Mouse (Mus musculus) liver, embryonic 12.5 days (tissue): ENCODE results near the gene Acaca. TPM values are rescaled to one million over a fixed set of nuclear protein-coding genes. Genes with fewer than 3 reads are reported as not detected.

Experiments
- ATAC-seq: fragments of 200-750 bp; cut with Nextera tagmentation; 2 replicates; pipeline ENCODE4 v1.8.0; 2017; ENCODE audit warnings: moderate number of reproducible peaks, mild to moderate bottlenecking, moderate library complexity
- H3K27ac ChIP-seq: fragments of 300-500 bp; sonication (generic); 2 replicates; pipeline ENCODE4 v1.5.1; 2016; ENCODE audit warnings: mild to moderate bottlenecking
- H3K27me3 ChIP-seq: fragments of 300-500 bp; sonication (generic); replicated peaks from 2 replicates; pipeline ENCODE4 v1.6.1; 2016; ENCODE audit warnings: mild to moderate bottlenecking, moderate library complexity
- H3K36me3 ChIP-seq: fragments of 300-500 bp; sonication (generic); 2 replicates; pipeline ENCODE4 v1.6.1; 2016; ENCODE audit warnings: mild to moderate bottlenecking, moderate library complexity
- H3K4me1 ChIP-seq: fragments of 300-500 bp; sonication (generic); 2 replicates; pipeline ENCODE4 v1.6.1; 2016
- H3K4me2 ChIP-seq: fragments of 300-500 bp; sonication (generic); 2 replicates; pipeline ENCODE4 v1.6.1; 2016; ENCODE audit warnings: mild to moderate bottlenecking, moderate library complexity
- H3K4me3 ChIP-seq: fragments of 300-500 bp; sonication (generic); 2 replicates; pipeline ENCODE4 v1.5.1; 2016; ENCODE audit warnings: mild to moderate bottlenecking, moderate library complexity
- H3K9ac ChIP-seq: fragments of 300-500 bp; sonication (generic); 2 replicates; pipeline ENCODE4 v1.6.1; 2016; ENCODE audit warnings: mild to moderate bottlenecking, moderate library complexity
- H3K9me3 ChIP-seq: fragments of 300-500 bp; sonication (generic); replicated peaks from 2 replicates; pipeline ENCODE4 v1.6.1; 2016; ENCODE audit warnings: mild to moderate bottlenecking, moderate library complexity
- WGBS: fragments of 180-500 bp; shearing (Covaris S2); methylation state at CpG from one replicate; pipeline ENCODE4 v1.1.7; 2016; ENCODE audit not compliant: insufficient replicate concordance; 5-methylcytosine and 5-hydroxymethylcytosine counted together
- polyA plus RNA-seq: library from polyadenylated mRNA; unstranded; fragments of >200 nt; fragmentation: Nextera tagmentation; extraction: Ambion mirVana; gene quantifications from 2 replicates; pipeline ENCODE4 v1.2.1, GENCODE M21; 2016

Acaca gene
- polyA plus RNA-seq, 1 experiment from 2014 or later: 11.8 TPM

- H3K9me3 ChIP-seq: no peaks in the 10 kb centered on the region
- H3K4me3 ChIP-seq: no peak overlapping the region
- no peak overlapping the region for H3K9ac ChIP-seq
- no peaks in the 10 kb centered on the region for H3K27me3 ChIP-seq
- no peak overlapping the region for H3K27ac ChIP-seq
- H3K4me2 ChIP-seq: no peak overlapping the region
- H3K36me3 ChIP-seq: peaks cover 66% of the 10 kb centered on the region
- 37% methylated on average over 4 of the region's 4 CpGs for WGBS
- peaks cover 7% of the 10 kb centered on the region; the same call in 1 of the 2 replicates for H3K4me1 ChIP-seq
- peak; percentile 70 for ATAC-seq
These were observed 128.7 kb downstream of the Acaca start for GRCm38 (mm10) chr11:84258053-84258710.

- Histone ChIP-seq H3K9me3 (no peaks in the 10 kb centered on the region), H3K27ac (no peak overlapping the region), H3K9ac (no peak overlapping the region), H3K4me3 (no peak overlapping the region), H3K4me2 (no peak overlapping the region), H3K36me3 (peaks cover 84% of the 10 kb centered on the region), H3K27me3 (no peaks in the 10 kb centered on the region), H3K4me1 (no peaks in the 10 kb centered on the region)
- WGBS: 71% methylated on average over 3 of the region's 3 CpGs
- no peak for ATAC-seq
These were observed 135.0 kb downstream of the Acaca start for GRCm38 (mm10) chr11:84264490-84264889.

- no peak overlapping the region for H3K9ac ChIP-seq
- no peak overlapping the region for H3K4me2 ChIP-seq
- no peaks in the 10 kb centered on the region for H3K27me3 ChIP-seq
- no peaks in the 10 kb centered on the region for H3K9me3 ChIP-seq
- peaks cover 80% of the 10 kb centered on the region for H3K36me3 ChIP-seq
- H3K27ac ChIP-seq: no peak overlapping the region
- no peaks in the 10 kb centered on the region for H3K4me1 ChIP-seq
- ATAC-seq: no peak
- no peak overlapping the region for H3K4me3 ChIP-seq
These were observed 138.6 kb downstream of the Acaca start for GRCm38 (mm10) chr11:84268068-84268467.

GRCm38 (mm10) chr11:84270511-84270910 is 141.0 kb downstream of the Acaca start:
- no peaks in the 10 kb centered on the region for H3K27me3 ChIP-seq
- no peak overlapping the region for H3K27ac ChIP-seq
- no peaks in the 10 kb centered on the region for H3K9me3 ChIP-seq
- ATAC-seq: no peak
- WGBS: 80% methylated on average over 3 of the region's 3 CpGs
- H3K4me1 ChIP-seq: no peaks in the 10 kb centered on the region
- H3K9ac ChIP-seq: no peak overlapping the region
- no peak overlapping the region for H3K4me3 ChIP-seq
- H3K36me3 ChIP-seq: peaks cover 70% of the 10 kb centered on the region
- no peak overlapping the region for H3K4me2 ChIP-seq

GRCm38 (mm10) chr11:84271948-84272347 is 142.5 kb downstream of the Acaca start:
- no peak overlapping the region for H3K27ac ChIP-seq
- H3K4me2 ChIP-seq: no peak overlapping the region
- H3K9ac ChIP-seq: no peak overlapping the region
- H3K4me3 ChIP-seq: no peak overlapping the region
- H3K27me3 ChIP-seq: no peaks in the 10 kb centered on the region
- ATAC-seq: no peak
- peaks cover 67% of the 10 kb centered on the region for H3K36me3 ChIP-seq
- WGBS: 83% methylated on average over 10 of the region's 10 CpGs
- H3K9me3 ChIP-seq: no peaks in the 10 kb centered on the region
- H3K4me1 ChIP-seq: no peaks in the 10 kb centered on the region

- H3K4me3 ChIP-seq: no peak overlapping the region
- H3K36me3 ChIP-seq: peaks cover 67% of the 10 kb centered on the region
- no peak overlapping the region for H3K27ac ChIP-seq
- no peaks in the 10 kb centered on the region for H3K27me3 ChIP-seq
- no peak overlapping the region for H3K4me2 ChIP-seq
- H3K9ac ChIP-seq: no peak overlapping the region
- ATAC-seq: no peak
- no peaks in the 10 kb centered on the region for H3K4me1 ChIP-seq
- H3K9me3 ChIP-seq: no peaks in the 10 kb centered on the region
- WGBS: 83% methylated on average over 3 of the region's 3 CpGs
These were observed 143.1 kb downstream of the Acaca start for GRCm38 (mm10) chr11:84272574-84272973.

GRCm38 (mm10) chr11:84276979-84277378 is 147.5 kb downstream of the Acaca start:
- H3K9me3 ChIP-seq: no peaks in the 10 kb centered on the region
- no peak overlapping the region for H3K27ac ChIP-seq
- ATAC-seq: no peak
- H3K36me3 ChIP-seq: peaks cover 68% of the 10 kb centered on the region
- 84% methylated on average over 5 of the region's 5 CpGs for WGBS
- no peaks in the 10 kb centered on the region for H3K27me3 ChIP-seq
- H3K9ac ChIP-seq: no peak overlapping the region
- no peak overlapping the region for H3K4me2 ChIP-seq
- no peak overlapping the region for H3K4me3 ChIP-seq
- no peaks in the 10 kb centered on the region for H3K4me1 ChIP-seq

GRCm38 (mm10) chr11:84281280-84281679 is 151.8 kb downstream of the Acaca start:
- H3K4me3 ChIP-seq: no peak overlapping the region
- no peak for ATAC-seq
- H3K9me3 ChIP-seq: no peaks in the 10 kb centered on the region
- no peaks in the 10 kb centered on the region for H3K4me1 ChIP-seq
- H3K9ac ChIP-seq: no peak overlapping the region
- peaks cover 61% of the 10 kb centered on the region for H3K36me3 ChIP-seq
- 80% methylated on average over 5 of the region's 5 CpGs for WGBS
- no peak overlapping the region for H3K27ac ChIP-seq
- H3K27me3 ChIP-seq: no peaks in the 10 kb centered on the region
- H3K4me2 ChIP-seq: no peak overlapping the region

- no peak for ATAC-seq
- no peak overlapping the region for H3K4me2 ChIP-seq
- H3K27me3 ChIP-seq: no peaks in the 10 kb centered on the region
- no peak overlapping the region for H3K27ac ChIP-seq
- H3K4me1 ChIP-seq: no peaks in the 10 kb centered on the region
- H3K9ac ChIP-seq: no peak overlapping the region
- 76% methylated on average over 7 of the region's 7 CpGs for WGBS
- peaks cover 46% of the 10 kb centered on the region for H3K36me3 ChIP-seq
- H3K4me3 ChIP-seq: no peak overlapping the region
- H3K9me3 ChIP-seq: no peaks in the 10 kb centered on the region
These were observed 153.7 kb downstream of the Acaca start for GRCm38 (mm10) chr11:84282944-84283703.

GRCm38 (mm10) chr11:84290781-84291180 is 161.3 kb downstream of the Acaca start:
- Histone ChIP-seq H3K36me3 (peaks cover 32% of the 10 kb centered on the region), H3K9ac (no peak overlapping the region), H3K27ac (no peak overlapping the region), H3K4me2 (no peak overlapping the region), H3K4me3 (no peak overlapping the region), H3K4me1 (no peaks in the 10 kb centered on the region), H3K27me3 (no peaks in the 10 kb centered on the region), H3K9me3 (no peaks in the 10 kb centered on the region)
- no peak for ATAC-seq
- WGBS: 60% methylated on average over 3 of the region's 3 CpGs

GRCm38 (mm10) chr11:84292532-84292931 is 163.1 kb downstream of the Acaca start:
- ATAC-seq: no peak
- Histone ChIP-seq H3K27ac (no peak overlapping the region), H3K9ac (no peak overlapping the region), H3K36me3 (peaks cover 40% of the 10 kb centered on the region), H3K27me3 (no peaks in the 10 kb centered on the region), H3K9me3 (no peaks in the 10 kb centered on the region), H3K4me2 (no peak overlapping the region), H3K4me1 (no peaks in the 10 kb centered on the region), H3K4me3 (no peak overlapping the region)
- 46% methylated on average over 3 of the region's 3 CpGs for WGBS

- H3K4me3 ChIP-seq: no peak overlapping the region
- H3K4me2 ChIP-seq: no peak overlapping the region
- H3K36me3 ChIP-seq: peaks cover 40% of the 10 kb centered on the region
- no peak for ATAC-seq
- H3K27ac ChIP-seq: no peak overlapping the region
- H3K9me3 ChIP-seq: no peaks in the 10 kb centered on the region
- WGBS: 83% methylated on average over 3 of the region's 3 CpGs
- H3K9ac ChIP-seq: no peak overlapping the region
- no peaks in the 10 kb centered on the region for H3K27me3 ChIP-seq
- H3K4me1 ChIP-seq: no peaks in the 10 kb centered on the region
These were observed 163.8 kb downstream of the Acaca start for GRCm38 (mm10) chr11:84293288-84293687.
